Mouse (Mus musculus) midbrain, embryonic 14.5 days (tissue): ENCODE measurements around the gene Cacna1e. TPM values are rescaled to one million over a fixed set of nuclear protein-coding genes. Genes with fewer than 3 reads are reported as not detected.

Experiments
- ATAC-seq: fragments of 200-750 bp; cut with Nextera tagmentation; 2 replicates; pipeline ENCODE4 v1.8.0; 2017; ENCODE audit warnings: moderate number of reproducible peaks, moderate library complexity; ENCODE audit not compliant: low FRiP score, low TSS enrichment
- DNase-seq: peaks from one replicate; pipeline ENCODE4 v3.0.0-alpha.2; 2015
- H3K27ac ChIP-seq: fragments of 300-500 bp; sonication (generic); replicated peaks from 2 replicates; pipeline ENCODE4 v1.5.1; 2014; ENCODE audit warnings: mild to moderate bottlenecking, low read depth, low read length, moderate library complexity
- H3K27me3 ChIP-seq: fragments of 300-500 bp; sonication (generic); 2 replicates; pipeline ENCODE4 v1.6.1; 2014; ENCODE audit warnings: low read length, control low read depth, mixed read lengths; ENCODE audit not compliant: control insufficient read depth, insufficient read depth
- H3K36me3 ChIP-seq: fragments of 300-500 bp; sonication (generic); 2 replicates; pipeline ENCODE4 v1.6.1; 2014; ENCODE audit warnings: low read length, control low read depth; ENCODE audit not compliant: control insufficient read depth, insufficient read depth
- H3K4me1 ChIP-seq: fragments of 300-500 bp; sonication (generic); 2 replicates; pipeline ENCODE4 v1.6.1; 2014; ENCODE audit warnings: mild to moderate bottlenecking, antibody characterized with exemption, low read length, control low read depth; ENCODE audit not compliant: control insufficient read depth, insufficient read depth
- H3K4me2 ChIP-seq: fragments of 300-500 bp; sonication (generic); 2 replicates; pipeline ENCODE4 v1.6.1; 2014; ENCODE audit warnings: mild to moderate bottlenecking, low read length, moderate library complexity
- H3K4me3 ChIP-seq: fragments of 300-500 bp; sonication (generic); replicated peaks from 2 replicates; pipeline ENCODE4 v1.5.1; 2014; ENCODE audit warnings: low read depth, low read length
- H3K9ac ChIP-seq: fragments of 300-500 bp; sonication (generic); replicated peaks from 2 replicates; pipeline ENCODE4 v1.6.1; 2014; ENCODE audit warnings: mild to moderate bottlenecking, low read length, moderate library complexity
- H3K9me3 ChIP-seq: fragments of 300-500 bp; sonication (generic); 2 replicates; pipeline ENCODE4 v1.6.1; 2016; ENCODE audit warnings: low read length, control low read depth, mixed read lengths; ENCODE audit not compliant: control insufficient read depth
- WGBS: fragments of 180-500 bp; shearing (Covaris S2); extraction: QIAGEN DNeasy Blood & Tissue Kit; methylation state at CpG from one replicate; pipeline ENCODE4 v1.1.7; 2014; 5-methylcytosine and 5-hydroxymethylcytosine counted together
- polyA plus RNA-seq: library from polyadenylated mRNA; unstranded; fragments of >200 nt; fragmentation: Nextera tagmentation; extraction: Ambion mirVana; gene quantifications from 2 replicates; pipeline ENCODE4 v1.2.1, GENCODE M21; 2014

Gene Cacna1e
- polyA plus RNA-seq, 1 experiment from 2014 or later = 16.8 TPM

DNA sequence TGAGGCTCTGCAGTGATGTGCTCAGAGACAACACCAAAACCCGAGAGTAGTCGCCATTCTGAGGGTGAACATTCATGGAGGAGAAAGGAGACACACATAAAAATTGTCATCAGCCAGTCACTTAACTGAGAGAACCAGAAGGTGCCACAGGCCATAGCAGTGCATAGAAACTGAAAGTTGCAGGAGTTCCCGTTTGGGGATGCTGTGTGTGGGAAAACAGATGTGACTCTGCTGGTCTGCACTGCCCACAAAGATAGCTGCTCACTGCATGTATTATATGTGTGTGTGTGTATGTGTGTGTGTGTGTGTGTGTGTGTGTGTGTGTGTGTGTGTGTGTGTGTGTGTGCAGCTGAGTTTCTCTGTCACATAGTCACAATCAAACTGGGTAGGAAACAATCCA lies 61.2 kb downstream of the Cacna1e start:
- Histone ChIP-seq H3K9ac (no peak overlapping the region), H3K4me3 (no peak overlapping the region), H3K4me1 (no peaks in the 10 kb centered on the region), H3K4me2 (no peak overlapping the region), H3K9me3 (no peaks in the 10 kb centered on the region), H3K36me3 (no peaks in the 10 kb centered on the region), H3K27me3 (no peaks in the 10 kb centered on the region), H3K27ac (no peak overlapping the region)
- ATAC-seq = no peak
- 84% methylated on average over 3 of the region's 3 CpGs for WGBS
- DNase-seq = no peak

DNA sequence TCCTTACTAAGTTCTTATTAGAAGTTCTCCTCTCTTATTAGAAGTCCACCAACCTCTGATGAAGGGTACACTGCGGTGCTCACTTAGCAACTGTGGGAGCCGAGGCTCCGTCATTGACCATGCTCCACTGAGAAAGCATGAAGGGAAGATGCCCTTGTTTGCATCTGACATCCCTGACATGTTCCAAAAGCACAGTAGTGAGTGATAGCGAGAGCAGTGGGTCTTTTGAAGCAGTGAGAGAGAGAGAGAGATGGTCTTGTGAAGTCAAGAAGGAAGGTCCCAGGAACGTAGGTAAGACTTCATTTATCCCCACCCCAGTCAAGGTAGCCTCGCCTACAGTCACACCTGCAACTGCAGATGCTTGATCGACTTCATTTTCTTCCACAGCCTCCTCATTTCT lies 63.9 kb downstream of the Cacna1e start:
- 92% methylated on average over 7 of the region's 7 CpGs for WGBS
- Histone ChIP-seq H3K4me1 (no peaks in the 10 kb centered on the region), H3K36me3 (no peaks in the 10 kb centered on the region), H3K4me2 (no peak overlapping the region), H3K9ac (no peak overlapping the region), H3K27me3 (no peaks in the 10 kb centered on the region), H3K4me3 (no peak overlapping the region), H3K27ac (no peak overlapping the region), H3K9me3 (no peaks in the 10 kb centered on the region)
- DNase-seq (no peak), ATAC-seq (no peak)

DNA sequence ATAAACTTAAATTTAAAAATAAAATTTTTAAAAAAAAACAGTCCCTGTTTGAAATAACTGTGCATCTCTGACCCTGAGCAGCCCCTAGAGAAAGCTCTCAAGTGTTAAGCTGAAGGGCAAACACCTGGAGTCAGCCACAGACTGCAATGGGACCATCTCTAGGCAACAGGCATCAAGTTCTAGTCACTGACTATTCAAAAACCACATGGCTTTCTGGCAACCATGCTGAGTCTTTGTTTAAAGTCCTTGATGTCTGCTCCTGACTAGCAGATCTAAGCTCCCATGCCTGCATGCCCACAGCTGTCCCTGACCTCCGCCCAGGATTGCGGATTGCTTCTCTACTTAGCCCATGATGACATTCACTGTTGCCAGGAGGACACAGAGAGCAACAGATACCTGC lies 64.3 kb downstream of the Cacna1e start:
- Histone ChIP-seq H3K27ac (no peak overlapping the region), H3K9me3 (no peaks in the 10 kb centered on the region), H3K9ac (no peak overlapping the region), H3K27me3 (no peaks in the 10 kb centered on the region), H3K36me3 (no peaks in the 10 kb centered on the region), H3K4me3 (no peak overlapping the region), H3K4me2 (no peak overlapping the region), H3K4me1 (no peaks in the 10 kb centered on the region)
- ATAC-seq = no peak
- DNase-seq = no peak
- 60% methylated on average over 2 of the region's 2 CpGs for WGBS

DNA sequence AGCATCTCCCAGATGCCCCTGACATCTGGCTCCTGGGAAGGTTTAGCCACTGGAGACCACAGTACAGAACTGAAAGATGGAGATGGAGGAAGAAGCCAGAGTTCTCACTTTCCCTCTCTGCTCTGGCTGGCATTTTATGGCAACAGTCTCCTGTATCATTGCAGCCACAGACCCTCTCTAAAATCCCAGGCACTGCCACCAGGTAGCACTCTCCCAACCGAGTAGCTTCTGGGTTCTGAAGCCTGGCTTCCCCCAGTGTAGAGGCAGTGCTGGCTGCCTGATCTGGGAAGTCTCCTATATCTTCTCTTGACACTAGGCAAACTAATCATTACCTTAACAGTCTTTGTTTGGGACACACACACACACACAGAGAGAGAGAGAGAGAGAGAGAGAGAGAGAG lies 65.6 kb downstream of the Cacna1e start:
- no peaks in the 10 kb centered on the region for H3K27me3 ChIP-seq
- H3K4me1 ChIP-seq = no peaks in the 10 kb centered on the region
- H3K27ac ChIP-seq = no peak overlapping the region
- no peaks in the 10 kb centered on the region for H3K36me3 ChIP-seq
- ATAC-seq (no peak), DNase-seq (no peak)
- H3K4me3 ChIP-seq = no peak overlapping the region
- no peak overlapping the region for H3K4me2 ChIP-seq
- no peaks in the 10 kb centered on the region for H3K9me3 ChIP-seq
- no peak overlapping the region for H3K9ac ChIP-seq
- WGBS = 55% methylated on average over 1 of the region's 1 CpGs

DNA sequence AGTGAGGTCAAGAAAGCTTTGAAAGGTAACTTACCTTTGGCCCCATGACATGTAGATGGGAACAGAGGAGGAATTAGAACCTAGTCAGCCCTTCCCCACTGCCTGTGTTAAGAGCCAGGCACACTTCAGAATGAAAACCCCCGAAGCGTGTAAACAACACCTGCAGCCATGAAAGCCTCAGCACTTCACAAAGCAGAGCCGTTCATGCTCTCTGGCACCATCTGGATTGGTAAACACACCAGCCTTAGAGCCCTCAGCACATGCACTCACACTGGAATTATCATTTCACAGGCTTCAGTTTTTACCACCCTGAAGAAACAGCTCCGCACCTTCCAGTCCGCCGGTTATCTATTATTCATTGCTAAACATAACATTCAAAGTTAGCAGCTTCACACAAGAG lies 67.5 kb downstream of the Cacna1e start:
- DNase-seq (peak; percentile 46), ATAC-seq (no peak)
- Histone ChIP-seq H3K36me3 (no peaks in the 10 kb centered on the region), H3K4me2 (no peak overlapping the region), H3K27ac (peak overlapping the region; percentile 16; the same call in 1 of the 2 replicates), H3K4me3 (no peak overlapping the region), H3K27me3 (no peaks in the 10 kb centered on the region), H3K9me3 (no peaks in the 10 kb centered on the region), H3K9ac (no peak overlapping the region), H3K4me1 (no peaks in the 10 kb centered on the region)
- 62% methylated on average over 6 of the region's 6 CpGs for WGBS

DNA sequence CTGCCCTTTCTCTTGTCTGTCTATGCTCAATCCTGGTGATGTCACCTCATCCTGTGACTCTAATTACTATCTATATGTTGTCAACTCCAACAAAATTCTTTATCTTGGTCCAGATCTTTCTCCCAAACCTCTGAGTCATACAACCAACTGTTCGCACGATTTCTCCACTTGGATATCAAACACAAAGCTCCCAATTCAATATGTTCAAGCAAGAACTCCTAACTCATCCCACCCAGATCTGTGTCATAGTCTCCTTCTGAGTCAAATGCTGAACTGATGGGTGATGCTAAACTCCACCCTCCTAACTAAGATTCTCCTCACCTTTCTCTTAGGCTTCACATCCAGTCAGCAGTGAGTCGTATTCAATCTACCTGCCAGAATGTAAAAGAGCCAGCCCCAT lies 68.0 kb downstream of the Cacna1e start:
- no peaks in the 10 kb centered on the region for H3K36me3 ChIP-seq
- H3K27me3 ChIP-seq = no peaks in the 10 kb centered on the region
- no peaks in the 10 kb centered on the region for H3K9me3 ChIP-seq
- H3K9ac ChIP-seq = no peak overlapping the region
- no peak overlapping the region for H3K27ac ChIP-seq
- no peak overlapping the region for H3K4me2 ChIP-seq
- no peak for ATAC-seq
- 95% methylated on average over 3 of the region's 3 CpGs for WGBS
- DNase-seq = no peak
- no peak overlapping the region for H3K4me3 ChIP-seq
- no peaks in the 10 kb centered on the region for H3K4me1 ChIP-seq

DNA sequence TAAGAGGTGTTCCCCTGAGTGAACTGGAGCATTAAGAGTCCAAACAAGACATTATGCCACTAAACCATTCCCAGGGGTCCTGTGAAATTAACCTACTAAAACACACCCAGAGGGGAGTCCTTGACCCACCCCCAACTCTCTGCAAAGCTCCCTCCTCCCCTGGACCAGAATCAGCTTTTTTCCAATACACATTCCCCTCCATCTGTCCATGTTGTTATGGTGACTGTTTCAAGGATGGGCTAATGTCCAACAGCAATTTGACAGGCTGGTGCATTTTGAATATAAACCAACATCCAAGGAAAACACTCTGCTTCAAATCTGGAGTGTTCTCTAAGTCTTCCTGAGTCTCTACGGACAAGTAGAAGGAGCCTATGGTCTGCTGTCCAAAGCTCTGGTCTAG lies 78.6 kb downstream of the Cacna1e start:
- H3K27ac ChIP-seq = no peak overlapping the region
- DNase-seq (no peak), ATAC-seq (no peak)
- WGBS = 91% methylated on average over 1 of the region's 1 CpGs
- no peaks in the 10 kb centered on the region for H3K4me1 ChIP-seq
- no peak overlapping the region for H3K4me3 ChIP-seq
- 0 out of 2 replicates have a peak, but pooled peaks cover 3% of the 10 kb centered on the region for H3K9me3 ChIP-seq
- no peak overlapping the region for H3K4me2 ChIP-seq
- H3K36me3 ChIP-seq = no peaks in the 10 kb centered on the region
- no peaks in the 10 kb centered on the region for H3K27me3 ChIP-seq
- H3K9ac ChIP-seq = no peak overlapping the region

DNA sequence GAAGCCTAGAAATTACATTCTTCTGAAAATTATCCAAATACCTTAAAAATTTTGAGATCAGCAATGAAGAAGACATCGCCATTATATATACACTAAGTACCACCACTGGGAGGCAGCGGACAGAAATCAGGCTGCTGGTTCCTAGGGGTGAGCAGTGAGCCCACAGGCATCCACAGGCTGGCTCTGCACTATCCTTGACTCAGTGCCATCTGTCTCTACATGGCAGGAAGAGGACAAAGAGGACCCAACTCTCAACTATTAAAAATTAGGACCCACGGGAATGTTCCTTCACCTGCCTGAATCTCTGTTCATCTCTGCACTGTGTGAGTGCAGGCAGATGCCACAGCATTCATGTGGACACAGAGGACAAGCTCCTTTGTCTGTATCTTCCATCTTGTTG lies 79.3 kb downstream of the Cacna1e start:
- Histone ChIP-seq H3K9me3 (0 out of 2 replicates have a peak, but pooled peaks cover 3% of the 10 kb centered on the region), H3K36me3 (no peaks in the 10 kb centered on the region), H3K9ac (no peak overlapping the region), H3K27ac (no peak overlapping the region), H3K4me3 (no peak overlapping the region), H3K27me3 (no peaks in the 10 kb centered on the region), H3K4me2 (no peak overlapping the region), H3K4me1 (no peaks in the 10 kb centered on the region)
- no peak for ATAC-seq
- 93% methylated on average over 3 of the region's 3 CpGs for WGBS
- no peak for DNase-seq

DNA sequence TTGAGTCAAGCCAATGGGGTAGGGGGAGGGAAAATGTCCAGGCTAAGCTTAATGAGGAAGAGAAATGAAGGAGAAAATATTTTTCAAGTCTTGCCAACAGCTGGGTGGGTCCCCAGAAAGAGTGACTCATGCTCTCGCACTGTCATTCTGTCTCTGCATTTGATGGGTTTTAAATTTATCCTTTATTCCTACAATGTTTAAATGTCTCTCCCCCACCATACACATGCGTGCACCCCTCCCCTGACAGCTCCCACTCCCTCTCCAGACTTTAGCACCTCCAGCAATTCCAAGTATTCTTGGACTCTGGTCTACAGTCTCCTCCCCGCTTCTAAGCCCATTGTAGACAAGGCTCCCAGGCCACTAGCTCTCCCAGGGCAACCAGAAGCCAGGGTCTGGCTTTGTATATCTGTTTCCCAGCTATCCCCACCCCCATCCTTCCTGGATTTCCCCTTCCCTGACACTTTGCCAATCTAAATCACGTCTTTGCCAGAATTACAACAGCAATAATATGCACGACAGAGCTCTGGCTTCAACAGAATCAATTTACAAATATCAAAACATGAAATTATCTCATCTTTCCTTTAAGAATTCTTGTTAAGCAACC lies 81.9 kb downstream of the Cacna1e start:
- H3K9ac ChIP-seq = no peak overlapping the region
- 0 out of 2 replicates have a peak, but pooled peaks cover 3% of the 10 kb centered on the region for H3K9me3 ChIP-seq
- 73% methylated on average over 5 of the region's 5 CpGs for WGBS
- no peaks in the 10 kb centered on the region for H3K36me3 ChIP-seq
- no peak overlapping the region for H3K27ac ChIP-seq
- H3K4me3 ChIP-seq = no peak overlapping the region
- DNase-seq = no peak
- H3K4me2 ChIP-seq = no peak overlapping the region
- H3K27me3 ChIP-seq = no peaks in the 10 kb centered on the region; the same call in 1 of the 2 replicates
- H3K4me1 ChIP-seq = no peaks in the 10 kb centered on the region
- ATAC-seq = no peak
